Mouse (Mus musculus) CD8-positive naive resting alpha-beta T cell, adult 2 months (primary cell): ENCODE measurements around the gene Fabp1.
A peak's percentile ranks its signal among the peaks of the same experiment; 100 is the strongest.

Experiments
- DNase-seq, 2 experiments: peaks; one replicate each; pipeline ENCODE4 v3.0.0; 2022; ENCODE audit warnings: low read depth in 2 of 2, low spot score in 2 of 2

The Fabp1 gene

DNA sequence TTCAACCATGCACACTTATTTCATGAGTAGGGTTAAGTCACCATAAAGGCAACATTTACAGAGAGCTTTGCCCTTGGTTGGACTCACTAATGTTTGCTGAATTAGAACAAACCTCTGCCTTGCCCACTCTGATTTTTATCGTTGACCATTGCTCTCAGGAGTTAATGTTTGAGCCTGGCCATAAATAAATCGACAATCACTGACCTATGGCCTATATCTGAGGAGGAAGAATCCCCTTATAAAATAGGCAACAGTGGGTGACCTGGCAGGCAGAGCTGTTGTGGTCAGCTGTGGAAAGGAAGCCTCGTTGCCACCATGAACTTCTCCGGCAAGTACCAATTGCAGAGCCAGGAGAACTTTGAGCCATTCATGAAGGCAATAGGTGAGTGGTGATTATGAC lies at the start of gene Fabp1:
Gene Fabp1 (plus strand): TSS at position 216 of the 400 bp plus-strand sequence.
- no peak for DNase-seq

DNA sequence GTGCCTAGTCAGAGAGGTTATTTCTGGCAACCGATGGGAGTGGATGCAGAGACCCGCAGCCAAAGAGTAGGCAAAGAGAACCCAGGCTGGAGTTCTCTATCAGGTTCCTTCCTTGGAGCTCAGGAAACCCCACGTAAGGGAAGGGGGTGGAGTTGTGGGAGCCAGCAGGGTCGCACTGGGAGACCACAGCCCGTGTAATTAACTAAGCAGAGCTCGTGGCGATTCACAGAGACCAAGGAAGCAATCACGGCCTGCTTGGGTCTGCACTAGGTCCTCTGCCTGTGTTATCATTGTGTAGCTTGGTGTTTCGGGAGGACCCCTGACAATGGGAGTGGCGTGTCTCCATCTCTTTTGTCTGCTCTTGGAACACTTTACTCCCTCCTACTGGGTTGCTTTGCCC lies 48.5 kb upstream of the Fabp1 start:
- DNase-seq, result no peak

DNA sequence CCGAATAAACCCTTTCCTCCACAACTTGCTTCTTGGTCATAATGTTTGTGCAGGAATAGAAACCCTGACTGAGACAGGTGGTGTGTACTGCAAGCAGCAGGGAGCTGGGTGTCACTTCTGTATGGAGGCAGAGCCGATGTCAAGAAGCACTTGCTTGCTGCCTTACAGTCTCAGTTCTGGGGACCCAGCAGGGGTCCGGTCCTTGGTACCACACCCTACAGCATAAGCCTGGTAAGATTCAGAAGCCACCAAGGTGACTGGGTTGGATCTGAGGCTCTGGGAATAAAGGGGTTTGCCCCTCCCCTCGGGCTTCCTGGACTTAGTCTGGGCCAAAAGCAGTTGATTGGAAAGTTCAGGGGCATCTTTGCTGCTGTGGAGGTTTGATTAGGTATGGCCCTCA lies 46.1 kb upstream of the Fabp1 start:
- DNase-seq, result no peak

DNA sequence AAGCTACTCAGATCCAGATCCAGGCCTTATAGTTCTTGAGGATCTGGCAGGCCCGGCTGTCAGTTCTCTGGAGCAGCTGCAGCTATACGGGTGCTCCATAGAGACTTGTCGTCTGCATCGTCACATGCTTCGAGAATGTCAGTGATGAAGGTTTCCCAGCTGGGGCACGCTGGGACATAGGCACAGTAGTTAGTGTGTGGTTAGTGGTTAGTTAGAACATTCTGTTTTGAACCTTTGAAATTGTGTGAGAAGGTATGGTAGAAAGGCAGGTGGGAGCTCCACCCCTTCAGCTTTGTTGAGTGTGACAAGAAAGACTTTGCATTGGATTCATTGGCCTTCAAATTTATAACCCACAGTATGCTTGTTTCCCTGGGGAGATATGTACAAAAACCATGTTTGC lies 44.8 kb upstream of the Fabp1 start:
- peak; percentile 25 to 51 for DNase-seq

DNA sequence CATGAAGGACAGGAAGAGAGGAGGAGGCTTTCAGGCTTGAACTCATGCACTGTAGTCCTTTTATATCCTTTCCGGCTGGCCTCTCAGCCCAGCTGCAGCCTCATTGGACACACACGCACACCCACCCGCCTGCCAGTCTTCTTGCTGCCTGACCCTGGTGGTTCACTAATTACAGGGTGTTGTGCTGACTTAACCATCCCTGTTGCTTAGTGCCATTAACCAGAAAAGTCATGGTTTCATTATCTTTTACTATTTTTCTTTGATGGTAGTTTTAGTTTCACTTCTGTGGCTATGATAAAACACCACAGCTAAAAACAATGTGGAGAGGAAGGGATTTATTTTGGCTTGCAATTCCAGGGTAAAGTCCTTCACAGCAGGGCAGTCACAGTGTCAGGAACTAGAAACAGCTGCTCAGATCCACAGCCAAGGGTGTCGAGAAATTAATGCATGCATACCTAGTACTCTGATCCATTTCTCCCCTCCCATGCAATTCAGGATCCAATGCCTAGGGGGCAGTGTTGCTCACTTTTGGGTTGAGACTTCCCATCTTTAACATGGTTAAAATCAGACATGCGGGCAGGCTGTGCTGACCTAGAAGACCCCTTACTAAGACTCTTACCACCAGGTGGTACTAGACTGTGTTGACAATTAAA lies 42.8 kb upstream of the Fabp1 start:
- peak; percentile 29 to 61 for DNase-seq

DNA sequence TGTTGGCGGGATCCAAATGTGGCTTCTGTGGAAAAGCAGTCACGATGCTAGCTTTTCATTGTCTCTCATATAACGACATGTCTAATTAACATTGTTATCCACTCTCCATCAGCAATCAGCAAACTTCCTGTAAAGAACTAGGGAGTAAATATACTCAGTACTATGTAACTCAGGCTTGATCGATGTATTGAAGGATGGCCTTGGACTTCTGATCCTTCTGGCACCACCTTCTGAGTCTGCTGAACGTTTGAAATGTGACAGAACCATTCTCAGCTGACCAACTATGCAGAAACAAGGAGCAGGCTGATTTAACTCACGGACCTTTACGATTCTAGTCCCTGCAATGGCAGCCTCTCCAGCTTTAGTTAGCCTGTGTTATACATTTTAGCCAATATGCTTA lies 38.3 kb upstream of the Fabp1 start:
- no peak for DNase-seq

DNA sequence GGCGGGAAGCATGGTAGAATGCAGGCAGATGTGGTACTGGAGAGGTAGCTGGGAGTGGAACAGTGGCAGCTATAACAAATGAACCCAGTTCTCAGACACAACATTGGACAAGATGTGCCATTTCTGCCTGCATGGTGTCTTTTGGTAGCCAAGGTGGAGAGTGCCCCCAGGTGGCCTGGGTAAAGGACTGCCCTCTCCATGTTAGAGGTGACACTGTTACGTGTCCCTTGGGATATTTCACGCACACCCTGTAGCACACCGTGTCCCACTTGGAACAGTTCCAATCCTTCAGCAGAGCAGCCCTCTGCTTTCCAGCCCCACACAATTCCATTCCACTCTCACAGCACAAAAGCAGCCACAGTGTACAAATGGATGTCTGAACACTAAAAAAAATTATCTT lies 37.4 kb upstream of the Fabp1 start:
- peak; percentile 27 to 41 for DNase-seq

DNA sequence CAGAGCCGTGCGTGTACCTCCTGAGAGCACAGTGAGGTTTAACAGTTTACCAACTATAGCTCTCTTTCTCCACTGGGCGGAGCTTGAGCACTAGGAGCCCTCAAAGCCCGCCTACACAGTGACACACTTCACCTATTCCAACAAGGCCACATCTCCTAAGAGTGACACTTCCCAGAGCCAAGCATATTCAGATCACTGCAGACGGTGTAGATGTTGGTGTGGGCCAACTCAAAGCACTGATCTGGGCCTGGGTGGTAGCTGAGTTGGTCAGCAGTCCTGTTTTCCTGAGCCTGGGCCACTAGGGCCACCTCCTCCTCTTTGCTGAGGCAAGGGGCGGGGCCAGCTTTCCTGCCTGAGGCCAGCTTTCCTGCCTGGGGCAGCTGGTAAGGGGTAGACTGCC lies 35.2 kb upstream of the Fabp1 start:
- DNase-seq, result no peak

DNA sequence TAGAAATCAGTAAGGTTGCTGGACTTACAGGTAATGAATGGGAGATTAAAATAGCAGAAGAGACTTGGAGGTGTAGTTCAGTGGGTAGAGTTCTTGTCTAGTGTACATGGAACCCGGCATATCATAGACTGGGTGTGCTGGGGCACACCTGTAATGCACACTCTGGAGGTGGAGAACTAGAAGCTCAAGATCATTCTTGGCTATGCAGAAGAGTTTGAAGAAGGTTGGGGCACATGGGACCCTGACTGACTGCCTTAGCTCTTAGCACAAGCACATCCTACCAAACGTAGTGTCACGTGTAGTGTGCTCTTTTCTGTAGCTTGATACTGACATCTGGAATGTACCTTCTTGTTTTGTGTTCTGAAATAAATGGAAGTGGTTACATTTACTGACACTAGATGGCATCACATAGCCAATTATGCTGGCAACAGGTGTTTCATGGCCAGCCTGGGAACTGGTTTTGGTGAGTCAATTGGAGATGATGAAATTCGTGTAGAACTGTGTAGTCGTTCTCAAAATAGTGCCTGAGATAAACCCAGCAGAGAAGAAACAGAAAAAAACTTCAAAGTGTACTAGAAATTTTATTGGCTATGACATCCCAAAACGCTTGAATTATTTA lies 33.0 kb upstream of the Fabp1 start:
- DNase-seq, result peak; percentile 19 to 42

DNA sequence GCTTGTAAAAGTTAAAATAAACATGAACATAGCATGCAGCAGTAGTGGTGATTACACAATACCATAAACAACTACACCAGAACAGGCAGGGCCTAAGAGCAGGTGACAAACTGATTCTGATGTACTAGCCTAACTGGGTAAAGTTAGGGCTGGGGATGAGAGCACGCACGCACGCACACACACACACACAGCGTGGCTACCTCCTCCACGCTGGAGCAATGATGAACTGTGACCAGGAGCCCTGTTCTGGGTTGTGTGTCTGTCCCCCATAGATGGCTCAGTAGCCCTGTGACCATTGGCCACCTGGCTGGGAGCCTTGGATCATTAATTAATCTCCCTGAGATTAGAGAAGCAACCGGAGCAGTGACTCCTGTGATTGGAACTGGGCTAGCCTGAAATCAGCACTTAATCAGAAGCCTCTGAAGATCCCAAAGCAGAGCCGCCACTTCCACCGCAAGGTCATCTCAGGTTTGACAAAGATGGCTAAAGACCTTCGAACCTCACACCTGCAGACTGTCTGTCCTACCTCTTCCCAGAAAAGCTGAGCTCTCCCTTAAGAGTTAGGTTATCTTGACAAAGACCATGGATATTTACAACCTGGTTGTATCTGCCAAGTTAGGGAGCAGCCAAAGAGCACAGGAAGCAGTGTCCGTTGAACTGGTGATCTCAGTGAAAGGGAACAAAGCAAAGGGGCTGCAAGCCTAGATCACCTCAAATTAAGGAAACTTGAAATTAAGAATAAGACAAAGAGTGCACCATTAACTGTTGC lies 26.6 kb upstream of the Fabp1 start:
- no peak for DNase-seq

DNA sequence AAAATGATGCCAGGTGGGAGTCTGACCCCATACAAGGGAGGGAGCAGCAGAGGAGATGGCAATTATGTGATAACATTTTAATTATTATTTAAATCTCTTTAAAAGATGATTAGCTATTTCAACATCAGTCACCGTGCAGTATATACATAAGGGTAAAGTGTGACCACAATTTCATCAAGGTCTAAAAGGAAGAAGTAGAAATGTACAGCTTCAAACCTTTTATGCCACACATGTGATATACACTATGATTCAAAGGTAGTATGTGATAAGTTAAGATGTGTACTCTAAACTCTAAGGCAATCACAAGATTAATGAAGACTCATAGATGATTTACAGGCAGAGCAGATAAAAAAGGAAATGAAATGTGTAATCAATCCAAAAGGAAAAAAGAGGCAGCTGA lies 19.0 kb upstream of the Fabp1 start:
- DNase-seq, result no peak

DNA sequence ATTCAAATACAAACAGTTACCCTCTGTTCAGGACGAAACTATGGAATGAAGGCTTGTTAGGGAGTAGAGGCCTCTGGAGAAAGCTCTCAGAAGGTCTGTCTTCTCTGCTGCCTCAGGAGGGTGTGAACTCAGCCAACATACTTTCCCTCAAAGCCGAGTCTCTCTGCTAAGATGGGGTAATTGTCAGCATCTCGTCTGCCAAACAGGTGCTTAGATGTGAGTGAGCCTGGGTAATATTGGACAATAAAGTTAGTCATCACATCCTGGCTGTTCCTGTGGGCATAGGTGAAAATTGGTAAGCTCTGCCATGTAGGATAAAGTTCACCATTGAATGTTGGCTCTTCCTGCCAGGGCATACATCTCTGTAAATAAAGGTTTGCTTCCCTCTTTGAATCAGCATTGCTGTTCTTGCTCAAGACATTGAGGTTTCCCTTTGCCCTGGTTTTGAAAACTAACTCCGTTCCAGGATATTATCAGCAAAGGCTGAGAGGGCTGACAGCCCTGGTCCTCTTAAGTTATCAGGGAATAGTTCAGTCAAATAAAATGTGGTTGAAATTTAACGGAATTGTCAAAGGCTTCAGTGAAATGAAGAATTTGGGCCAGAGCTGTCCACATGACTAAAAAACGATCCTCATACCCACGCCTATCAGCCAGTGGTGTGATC lies 14.6 kb upstream of the Fabp1 start:
- no peak for DNase-seq

DNA sequence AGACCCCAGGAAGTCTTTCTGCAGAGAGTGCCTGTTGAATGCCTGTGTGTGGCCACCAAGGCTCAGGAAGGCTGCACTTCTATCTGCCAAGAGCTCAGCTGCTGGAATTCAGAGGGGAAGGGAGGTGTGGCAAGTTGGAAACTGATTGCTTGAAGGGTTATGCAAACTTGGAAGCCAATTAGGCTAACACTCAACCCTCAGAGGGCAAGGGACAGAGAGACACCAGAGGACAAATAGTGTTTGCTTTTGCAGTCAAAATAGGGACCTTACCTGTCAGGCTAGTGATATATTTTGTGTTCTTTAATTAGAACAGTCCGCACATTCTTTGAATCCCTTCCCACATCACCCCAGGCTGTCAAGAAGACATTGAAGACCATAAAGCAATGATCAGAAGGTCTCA lies 10.0 kb upstream of the Fabp1 start:
- no peak for DNase-seq

DNA sequence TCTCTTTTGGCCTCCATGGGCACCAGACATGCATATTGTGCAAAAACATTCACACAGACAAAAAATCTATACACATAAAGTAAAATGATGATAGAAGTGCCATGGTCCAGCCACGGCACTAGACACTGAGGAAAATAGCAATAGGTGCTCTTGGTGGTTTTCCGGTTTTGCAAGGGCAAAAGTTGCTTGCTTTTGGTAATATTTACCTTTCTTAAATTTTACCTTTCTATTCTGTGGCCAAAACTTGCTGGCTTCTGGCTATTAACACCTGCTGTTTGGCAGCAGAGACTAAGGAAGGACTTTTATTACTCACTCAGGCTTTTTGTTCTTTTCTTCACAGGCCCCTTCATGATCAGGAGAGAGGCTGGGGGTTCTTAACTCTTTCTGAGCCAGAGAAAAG lies 9.1 kb upstream of the Fabp1 start:
- no peak for DNase-seq

DNA sequence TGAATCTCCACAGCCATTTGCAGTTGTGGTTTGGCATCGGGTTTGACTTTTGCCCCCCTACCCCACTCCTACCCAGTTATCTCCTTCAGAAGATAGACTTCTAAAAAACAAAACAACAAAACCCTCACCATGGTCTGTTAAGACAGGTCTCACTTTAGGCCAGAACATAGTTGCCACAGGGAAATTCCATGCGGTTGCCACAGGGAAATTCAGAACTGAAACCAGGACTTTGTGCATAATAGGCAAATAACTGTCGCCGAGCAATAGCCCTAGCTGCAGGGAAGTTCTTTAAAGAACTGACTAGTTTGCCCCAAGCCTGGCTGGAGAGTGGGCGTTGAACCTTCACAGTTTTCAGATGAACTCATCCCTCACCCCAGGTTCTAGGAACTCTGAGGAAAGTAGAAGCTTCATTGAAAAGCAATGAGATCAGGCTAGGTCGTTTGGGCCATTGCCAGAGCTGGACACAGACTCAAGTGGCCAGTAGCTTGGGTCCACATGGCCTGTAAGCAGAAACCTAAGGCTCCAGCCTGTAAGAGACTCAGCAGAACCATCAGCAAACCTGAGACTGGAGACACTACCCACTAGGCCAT lies 6.4 kb upstream of the Fabp1 start:
- no peak for DNase-seq

DNA sequence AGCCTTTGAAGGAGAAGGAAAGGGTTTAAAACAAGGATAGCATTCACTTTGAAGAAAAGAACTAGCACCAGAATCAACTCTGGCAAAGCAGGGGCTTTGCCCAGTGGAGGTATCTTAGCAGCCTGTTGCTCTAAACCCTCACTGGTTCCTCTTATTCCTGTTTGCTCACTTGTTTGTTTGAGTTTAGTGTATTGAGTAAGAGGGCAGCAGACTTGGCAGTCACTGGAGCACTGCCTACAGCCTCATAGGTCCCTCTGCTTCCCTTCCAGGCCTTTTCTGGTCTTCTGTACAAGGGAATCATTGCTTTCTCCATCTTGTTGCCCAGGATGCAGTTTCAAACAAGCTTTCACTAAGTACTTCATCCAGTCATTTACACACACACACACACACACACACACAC lies 3.5 kb upstream of the Fabp1 start:
- no peak for DNase-seq

DNA sequence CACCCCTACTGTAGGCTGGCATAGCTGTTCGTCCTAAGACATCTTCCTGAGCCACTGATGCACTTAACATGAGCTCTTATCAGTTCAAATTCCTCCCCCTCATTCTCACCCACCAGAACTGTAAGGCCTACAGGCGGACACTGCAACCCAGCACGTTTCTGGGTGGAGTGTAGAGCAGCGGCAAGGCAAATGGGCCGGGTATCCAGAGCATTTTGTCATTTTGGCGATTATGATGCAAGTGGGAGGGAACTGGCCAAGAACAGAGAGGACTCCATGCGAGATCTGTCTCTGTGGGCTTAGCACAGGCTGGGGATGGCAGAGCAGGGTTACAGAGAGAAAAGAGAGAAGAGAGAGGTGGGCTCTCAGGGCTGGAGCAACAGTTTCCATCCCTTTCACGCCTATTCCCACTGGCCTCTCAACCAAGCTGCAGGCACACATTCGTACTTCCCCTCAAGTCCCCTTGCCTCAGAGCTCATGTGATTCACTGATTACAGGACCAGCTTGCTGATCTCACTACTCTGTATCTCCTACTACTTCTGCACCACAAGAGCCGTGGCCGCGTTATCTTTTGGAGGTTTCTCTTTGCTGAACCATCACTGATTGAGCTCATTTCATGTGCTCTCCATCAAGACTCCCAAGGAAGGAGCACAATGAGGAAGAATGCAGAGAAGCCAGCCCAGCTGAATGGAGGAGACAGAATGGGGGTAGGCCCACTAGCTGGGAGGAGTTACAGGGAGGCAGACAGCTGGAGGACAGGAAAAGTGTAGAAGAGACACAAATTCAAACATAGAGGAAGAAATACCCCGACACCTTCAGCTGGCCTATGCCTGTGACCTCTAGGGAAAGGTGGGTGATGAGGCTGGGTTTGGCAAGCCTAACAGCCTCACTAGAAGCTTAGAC lies 1.7 kb upstream of the Fabp1 start:
- no peak for DNase-seq

DNA sequence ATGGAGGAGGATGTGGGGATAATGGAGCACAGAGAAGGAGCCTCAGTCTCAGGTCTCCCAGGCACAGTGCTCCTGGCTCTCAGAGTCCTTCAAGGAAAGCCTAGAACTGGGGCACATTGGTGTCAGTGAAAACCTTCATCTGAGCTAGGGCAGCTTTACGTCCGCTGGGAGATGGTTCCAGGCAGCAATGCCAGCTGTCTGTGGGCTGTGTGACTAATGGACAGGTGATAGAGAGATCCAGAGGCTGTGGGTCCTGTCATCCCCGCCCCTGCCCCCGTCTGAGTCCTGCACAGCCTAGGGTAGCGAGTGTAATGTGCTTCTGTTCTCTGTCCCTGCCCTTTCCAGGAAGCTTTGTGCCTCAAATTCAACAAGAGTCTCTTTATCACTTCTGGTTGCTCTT lies 2.3 kb downstream of the Fabp1 start:
- no peak for DNase-seq

DNA sequence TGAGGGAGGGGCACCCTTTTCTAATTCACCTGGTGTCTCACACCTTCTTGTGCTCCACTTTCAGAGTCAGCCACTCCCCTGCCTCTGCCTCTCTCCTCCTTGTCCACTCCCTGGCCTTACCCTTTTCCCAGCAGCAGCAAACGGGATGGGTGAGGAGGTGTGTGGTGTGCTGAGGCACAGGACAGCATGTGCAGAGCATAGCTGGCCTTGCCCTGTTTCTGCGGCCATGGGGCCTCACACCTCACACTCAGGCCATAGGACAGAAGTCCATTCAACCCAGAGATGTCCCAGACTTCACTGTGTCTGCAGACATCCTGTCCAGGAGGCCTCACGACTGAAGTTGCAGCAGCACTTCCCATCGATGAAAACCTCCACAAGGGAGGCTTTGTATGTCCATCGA lies 4.0 kb downstream of the Fabp1 start:
- no peak for DNase-seq

DNA sequence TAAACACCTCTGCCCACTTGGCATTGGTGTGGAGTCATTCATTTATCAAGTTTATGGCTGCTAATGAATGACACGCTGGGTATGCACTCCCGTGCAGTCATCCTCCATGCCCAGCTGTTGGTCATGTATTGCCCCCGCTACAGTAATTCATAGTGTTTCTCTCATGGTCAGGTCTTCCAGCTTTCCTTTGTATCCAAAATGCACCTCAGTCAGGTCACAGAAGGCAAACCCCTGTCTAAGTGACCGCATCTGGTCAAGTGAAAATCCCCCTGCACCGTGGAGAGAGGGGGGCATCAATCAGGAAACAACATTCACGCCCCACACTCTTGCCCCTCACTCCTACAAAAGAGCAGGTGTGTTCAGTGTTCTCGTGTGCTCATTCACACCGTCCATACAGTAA lies 4.5 kb downstream of the Fabp1 start:
- DNase-seq, result no peak

DNA sequence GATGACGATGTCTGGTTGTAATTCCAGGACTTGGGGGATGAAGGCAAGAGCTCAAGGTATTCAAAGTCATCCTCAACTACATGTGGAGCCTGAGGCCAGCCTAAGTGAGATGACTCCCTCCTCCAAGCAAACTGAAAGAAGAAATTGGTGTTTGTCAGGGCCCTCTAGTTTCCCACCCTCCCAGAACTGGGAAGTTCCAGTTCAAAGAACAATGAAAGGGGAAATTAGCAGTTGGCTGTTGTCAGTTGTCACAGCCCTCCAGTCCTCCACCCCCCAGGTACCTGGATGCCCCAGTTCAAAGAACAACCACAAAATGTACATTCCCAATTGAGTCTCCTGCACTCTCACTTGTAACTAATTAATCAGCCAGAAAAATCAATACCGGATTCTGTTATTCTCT lies 9.1 kb downstream of the Fabp1 start:
- no peak for DNase-seq
